ENCODE assay signal across 9 mouse cellular contexts in genomic region chr14:25805871-25806270, GRCm38 (mm10). TPM values are rescaled to one million over a fixed set of nuclear protein-coding genes. Genes with fewer than 3 reads are reported as not detected.
DNase-seq lines count a peak whose midpoint lies in the region; ATAC-seq and TF ChIP-seq lines count a peak whose summit lies in the region.
"Had no signal": no experiment of that assay in that cellular context is flagged by ENCODE, and none has a peak within 500 bp of the region (broad histone marks: within the 10 kb centered on the region; RNA-seq: fewer than 3 reads in every experiment).

No protein-coding gene starts in this region.

- H3K27ac ChIP-seq in lung, postnatal 0 days (ENCODE audit: low read length), result no peak overlapping the region
- H3K27ac ChIP-seq in neural tube, embryonic 15.5 days (replicated peaks), result no peak overlapping the region
- H3K27ac ChIP-seq: liver, embryonic 15.5 days had no signal

- H3K27me3 ChIP-seq in lung, postnatal 0 days (replicated peaks; ENCODE audit: insufficient read depth, low read length), result no peaks in the 10 kb centered on the region
- H3K27me3 ChIP-seq in neural tube, embryonic 15.5 days (replicated peaks), result no peaks in the 10 kb centered on the region

- TF ChIP-seq EP300 in lung, postnatal 0 days (IDR thresholded peaks at IDR 0.05), result no peak

- ATAC-seq in lung, postnatal 0 days, result no peak
- ATAC-seq in neural tube, embryonic 15.5 days (ENCODE audit: low FRiP score), result no peak

- no peak overlapping the region for H3K4me2 ChIP-seq in lung, postnatal 0 days (replicated peaks; ENCODE audit: low read depth, low read length)
- no peak overlapping the region for H3K4me2 ChIP-seq in neural tube, embryonic 15.5 days
- H3K4me2 ChIP-seq: liver, embryonic 15.5 days had no signal

- DNase-seq in lung, adult 18-20 months, result peak; percentile 24 to 27
- DNase-seq in lung, postnatal 0 days (ENCODE audit: low spot score), result no peak
- peak; percentile 26 for DNase-seq in brain, adult 2 months (ENCODE audit: low read depth, low spot score)
- DNase-seq in gastrocnemius, postnatal 36 days, result peak; percentile 73 to 83
- DNase-seq in layer of hippocampus, postnatal 14 days (ENCODE audit: low spot score in 2 of 2), result peak; percentile 36 to 66
- peak; percentile 37 for DNase-seq in testis, postnatal 14 days (ENCODE audit: low spot score)
- no peak for DNase-seq in thymus, postnatal 10 days (ENCODE audit: low spot score in 2 of 2)

- H3K4me1 ChIP-seq in lung, postnatal 0 days (ENCODE audit: insufficient read depth, low read depth, low read length), result no peaks in the 10 kb centered on the region
- peaks cover 2% of the 10 kb centered on the region; the same call in 1 of the 2 replicates for H3K4me1 ChIP-seq in neural tube, embryonic 15.5 days
- H3K4me1 ChIP-seq: liver, embryonic 15.5 days had no signal

- H3K9ac ChIP-seq in lung, postnatal 0 days (replicated peaks; ENCODE audit: low read depth), result no peak overlapping the region
- H3K9ac ChIP-seq in neural tube, embryonic 15.5 days (replicated peaks), result no peak overlapping the region
- H3K9ac ChIP-seq: liver, embryonic 15.5 days had no signal

- no peak for TF ChIP-seq CTCF in lung, postnatal 0 days (IDR thresholded peaks at IDR 0.05)

- no peaks in the 10 kb centered on the region for H3K9me3 ChIP-seq in lung, postnatal 0 days (ENCODE audit: low read length)
- H3K9me3 ChIP-seq in neural tube, embryonic 15.5 days (replicated peaks), result no peaks in the 10 kb centered on the region
- H3K9me3 ChIP-seq: liver, embryonic 15.5 days had no signal

- WGBS in lung, postnatal 0 days, result 81% methylated on average over 7 of the region's 7 CpGs
- WGBS in neural tube, embryonic 15.5 days, result 64% methylated on average over 7 of the region's 7 CpGs

- H3K4me3 ChIP-seq in lung, postnatal 0 days (ENCODE audit: low read depth, low read length), result no peak overlapping the region
- H3K4me3 ChIP-seq in neural tube, embryonic 15.5 days (replicated peaks), result no peak overlapping the region
- H3K4me3 ChIP-seq: liver, embryonic 15.5 days had no signal

- H3K36me3 ChIP-seq in lung, postnatal 0 days (ENCODE audit: insufficient read depth, low read length), result no peaks in the 10 kb centered on the region
- H3K36me3 ChIP-seq in neural tube, embryonic 15.5 days, result no peaks in the 10 kb centered on the region
- H3K36me3 ChIP-seq: liver, embryonic 15.5 days had no signal

- intact Hi-C loops in gastrocnemius, postnatal 36 days (cut with DNase I), result no loop called here

RNA-seq across cellular contexts. Expression of gene Anxa11, which starts 36.1 kb away (rescaled TPM):
- 54.6 and 55.3 TPM in 2 replicates for polyA plus RNA-seq in lung, postnatal 0 days (2015; fragmentation: Nextera tagmentation; extraction: Ambion mirVana)
- total RNA-seq in gastrocnemius, postnatal 36 days (2021), result 10 to 100 TPM; 90.7 to 93.7 TPM
- total RNA-seq in layer of hippocampus, postnatal 14 days (2021), result 10 to 100 TPM; 35.6 to 44.5 TPM
- 2.3 and 15.9 TPM in 2 replicates for polyA plus RNA-seq in neural tube, embryonic 15.5 days (2015; fragmentation: Nextera tagmentation; extraction: Ambion mirVana)

RNA-seq across cellular contexts. Expression of gene Zcchc24, which starts 37.0 kb away (rescaled TPM):
- polyA plus RNA-seq in lung, postnatal 0 days (2015; fragmentation: Nextera tagmentation; extraction: Ambion mirVana), result 19.3 and 19.5 TPM in 2 replicates
- total RNA-seq in gastrocnemius, postnatal 36 days (2021), result 10 to 100 TPM; 38.4 to 49.4 TPM
- 10 to 100 TPM; 60.4 to 63.5 TPM for total RNA-seq in layer of hippocampus, postnatal 14 days (2021)
- 13.4 and 17.0 TPM in 2 replicates for polyA plus RNA-seq in neural tube, embryonic 15.5 days (2015; fragmentation: Nextera tagmentation; extraction: Ambion mirVana)

Comparison
In these comparisons a context has a peak if more than half of its experiments do, and no peak if none do; other contexts are left out.
1. DNase-seq: peak in lung, adult 18-20 months (2 of 2), brain, adult 2 months (single experiment), gastrocnemius, postnatal 36 days (2 of 2), layer of hippocampus, postnatal 14 days (2 of 2) and testis, postnatal 14 days (single experiment); none in lung, postnatal 0 days (single experiment) and thymus, postnatal 10 days (0 of 2).